ENCODE assay signal across 14 mouse cellular contexts in genomic region chr16:85749335-85749734, GRCm38 (mm10). TPM values are rescaled to one million over a fixed set of nuclear protein-coding genes. Genes with fewer than 3 reads are reported as not detected.
DNase-seq lines count a peak whose midpoint lies in the region; ATAC-seq and TF ChIP-seq lines count a peak whose summit lies in the region.
"Had no signal": no experiment of that assay in that cellular context is flagged by ENCODE, and none has a peak within 500 bp of the region (broad histone marks: within the 10 kb centered on the region; RNA-seq: fewer than 3 reads in every experiment).

No protein-coding gene starts in this region.

- 63% methylated on average over 6 of the region's 6 CpGs for WGBS in cerebellum, adult 2 months
- WGBS in heart, embryonic 11.5 days (ENCODE audit: insufficient replicate concordance): 51% methylated on average over 6 of the region's 6 CpGs
- 73% methylated on average over 6 of the region's 6 CpGs for WGBS in lung, embryonic 14.5 days

- no peaks in the 10 kb centered on the region; the same call in 1 of the 2 replicates for H3K4me1 ChIP-seq in cerebellum, adult 2 months (ENCODE audit: control insufficient read depth, insufficient read depth, low read length)
- H3K4me1 ChIP-seq in heart, embryonic 11.5 days (ENCODE audit: control insufficient read depth, insufficient read depth, low read length): peaks cover 10% of the 10 kb centered on the region
- H3K4me1 ChIP-seq in lung, embryonic 14.5 days (ENCODE audit: insufficient read depth): peaks cover 8% of the 10 kb centered on the region
- H3K4me1 ChIP-seq: liver, embryonic 13.5 days; midbrain, embryonic 12.5 days had no signal

- 0 out of 2 replicates have a peak, but pooled peaks cover 1% of the 10 kb centered on the region for H3K27me3 ChIP-seq in cerebellum, adult 2 months (ENCODE audit: control insufficient read depth, insufficient read depth, low read length)
- H3K27me3 ChIP-seq in heart, embryonic 11.5 days (ENCODE audit: control insufficient read depth, insufficient read depth, low read length): no peaks in the 10 kb centered on the region
- no peaks in the 10 kb centered on the region for H3K27me3 ChIP-seq in lung, embryonic 14.5 days (ENCODE audit: insufficient read depth, low read length)
- H3K27me3 ChIP-seq: liver, embryonic 13.5 days; midbrain, embryonic 12.5 days had no signal

- H3K4me2 ChIP-seq in heart, embryonic 11.5 days: no peak overlapping the region
- no peak overlapping the region for H3K4me2 ChIP-seq in lung, embryonic 14.5 days
- H3K4me2 ChIP-seq: liver, embryonic 13.5 days; midbrain, embryonic 12.5 days had no signal

- no peak for TF ChIP-seq POLR2A in cerebellum, adult 2 months (IDR thresholded peaks at IDR 0.05; ENCODE audit: borderline replicate concordance, insufficient read depth, low read length)

- H3K36me3 ChIP-seq in heart, embryonic 11.5 days (ENCODE audit: control insufficient read depth, insufficient read depth, low read length): no peaks in the 10 kb centered on the region
- H3K36me3 ChIP-seq in lung, embryonic 14.5 days (ENCODE audit: insufficient read depth): no peaks in the 10 kb centered on the region
- H3K36me3 ChIP-seq: liver, embryonic 13.5 days; midbrain, embryonic 12.5 days had no signal

- no peak overlapping the region for H3K9ac ChIP-seq in heart, embryonic 11.5 days (ENCODE audit: low read depth, low read length)
- no peak overlapping the region for H3K9ac ChIP-seq in lung, embryonic 14.5 days
- H3K9ac ChIP-seq: liver, embryonic 13.5 days; midbrain, embryonic 12.5 days had no signal

- DNase-seq in cerebellum, adult 2 months: no peak
- peak; percentile 74 for DNase-seq in NIH3T3 (ENCODE audit: low read depth)
- no peak for DNase-seq in lung, embryonic 14.5 days
- DNase-seq in c-Kit-positive CD71-positive TER-119-positive erythroid progenitor cells, embryonic 14.5 days (ENCODE audit: low spot score): no peak
- DNase-seq in frontal cortex, adult 2 months (ENCODE audit: extremely low spot score in 1 of 2, low spot score in 1 of 2): no peak
- DNase-seq: cerebellum, adult 11 months; kidney, adult 11 months; liver, embryonic 13.5 days; right cerebral cortex, adult 18-20 months; thymus, postnatal 14 days had no signal

- ATAC-seq in cerebellum, adult (ENCODE audit: insufficient number of reproducible peaks, low FRiP score, low TSS enrichment): peak; percentile 20; the same call in 1 of the 2 replicates
- no peak for ATAC-seq in heart, embryonic 11.5 days (replicated peaks; ENCODE audit: insufficient number of reproducible peaks, low FRiP score, low TSS enrichment)
- no peak for ATAC-seq in lung, embryonic 14.5 days (ENCODE audit: insufficient read depth)
- ATAC-seq in granulocyte monocyte progenitor cell, adult 5-6 weeks (replicated peaks; ENCODE audit: poor library complexity, severe bottlenecking): no peak

- no peaks in the 10 kb centered on the region for H3K9me3 ChIP-seq in heart, embryonic 11.5 days (replicated peaks; ENCODE audit: control insufficient read depth, low read length)
- no peaks in the 10 kb centered on the region for H3K9me3 ChIP-seq in lung, embryonic 14.5 days (ENCODE audit: low read depth, low read length)
- H3K9me3 ChIP-seq: liver, embryonic 13.5 days; midbrain, embryonic 12.5 days had no signal

- TF ChIP-seq CTCF in cerebellum, adult 2 months (IDR thresholded peaks at IDR 0.05; ENCODE audit: borderline replicate concordance, insufficient read depth, low read depth, low read length): no peak
- no peak for TF ChIP-seq CTCF in lung, embryonic 14.5 days (IDR thresholded peaks at IDR 0.05; ENCODE audit: low read depth)

- no peak overlapping the region for H3K27ac ChIP-seq in cerebellum, adult 2 months (ENCODE audit: insufficient read depth, low read length)
- peak overlapping the region; percentile 22; the same call in 1 of the 2 replicates for H3K27ac ChIP-seq in heart, embryonic 11.5 days (ENCODE audit: low read depth, low read length)
- H3K27ac ChIP-seq in lung, embryonic 14.5 days (ENCODE audit: low read depth): peak overlapping the region; percentile 52
- H3K27ac ChIP-seq: liver, embryonic 13.5 days; midbrain, embryonic 12.5 days had no signal

- no peak overlapping the region for H3K4me3 ChIP-seq in cerebellum, adult 2 months (replicated peaks; ENCODE audit: insufficient read depth, low read depth, low read length)
- H3K4me3 ChIP-seq in heart, embryonic 11.5 days (ENCODE audit: low read depth, low read length): no peak overlapping the region
- H3K4me3 ChIP-seq in lung, embryonic 14.5 days (ENCODE audit: low read depth, low read length): no peak overlapping the region
- H3K4me3 ChIP-seq: liver, embryonic 13.5 days; midbrain, embryonic 12.5 days had no signal

RNA-seq across cellular contexts. Expression of gene Adamts1, which starts 53.6 kb away (rescaled TPM):
- polyA plus RNA-seq in cerebellum, adult 2 months (2012; rRNA removed): 13.2 and 13.7 TPM in 2 replicates
- polyA plus RNA-seq in heart, embryonic 11.5 days (2014; fragmentation: Nextera tagmentation; extraction: Ambion mirVana): 46.6 and 66.1 TPM in 2 replicates
- 40.0 and 40.2 TPM in 2 replicates for polyA plus RNA-seq in lung, embryonic 14.5 days (2014; fragmentation: Nextera tagmentation; extraction: Ambion mirVana)
- polyA plus RNA-seq in frontal cortex, adult 2 months (2012; rRNA removed): 6.7 and 7.4 TPM in 2 replicates
- not detected in 2 replicates for total RNA-seq in granulocyte monocyte progenitor cell, adult 5-6 weeks (2014; fragmentation: Nextera tagmentation)
- total RNA-seq in granulocyte monocyte progenitor cell, adult 5-6 weeks (2017): 0.26 and 0.52 TPM in 2 replicates
